Mouse (Mus musculus): Measurements from ENCODE around the gene Rnf157. TPM values are rescaled to one million over a fixed set of nuclear protein-coding genes. Genes with fewer than 3 reads are reported as not detected.

Gene Rnf157
- total and polyA plus RNA-seq, 3 experiments, result 8.7 to 39.3 (median 10.9) TPM

GRCm38 (mm10) chr11:116334417-116334782 lies 78.4 kb downstream of the Rnf157 start:
- Histone ChIP-seq H3K79me2 (replicated peaks; ENCODE audit: control insufficient read depth, extremely low read depth, insufficient read depth, poor library complexity, severe bottlenecking) (no peaks in the 10 kb centered on the region), H3K4me1 (ENCODE audit: control insufficient read depth in 1 of 2, insufficient read depth in 2 of 2) (peaks cover 35 to 74% of the 10 kb centered on the region in 2 experiments), H3K36me3 (replicated peaks in 1 of 2; ENCODE audit: control insufficient read depth in 1 of 2, insufficient read depth in 1 of 2, low read length in 1 of 2) (peaks cover 5 to 11% of the 10 kb centered on the region in 2 experiments), H3K27ac (ENCODE audit: insufficient read depth, low read depth) (no peak overlapping the region), H3K4me2 (ENCODE audit: insufficient read depth, low read depth, poor library complexity, severe bottlenecking) (no peak overlapping the region), H3K27me3 (replicated peaks) (peaks cover 16% of the 10 kb centered on the region), H3K4me3 (replicated peaks in 1 of 3; ENCODE audit: low read depth in 2 of 3, low read length in 2 of 3, poor library complexity in 1 of 3) (no peak overlapping the region), H3K9me3 (replicated peaks; ENCODE audit: low read length) (no peaks in the 10 kb centered on the region), H3K9ac (ENCODE audit: insufficient read depth, low read depth) (no peak overlapping the region)
- no peak for TF ChIP-seq ZKSCAN1 (IDR thresholded peaks at IDR 0.05; ENCODE audit: borderline replicate concordance, low read depth, low read length)
- no peak for TF ChIP-seq CTCF (conservative IDR thresholded peaks at IDR 0.05 in 1 of 2, IDR thresholded peaks at IDR 0.05 in 1 of 2; ENCODE audit: low read depth in 2 of 2, low read length in 2 of 2)
- DNase-seq (ENCODE audit: extremely low read depth), result no peak
- in situ Hi-C loops (cut with MboI; ENCODE audit: low pct_ligation_motif_present, low pct_unique_long_range_greater_than_20kb, low sequenced_read_pairs) (no loop called here), dilution Hi-C loops (cut with MboI; ENCODE audit: extremely low pct_ligation_motif_present, extremely low pct_unique_long_range_greater_than_20kb, low sequenced_read_pairs) (no loop called here)

- no peak for DNase-seq (ENCODE audit: extremely low read depth)
- in situ Hi-C loops (cut with MboI; ENCODE audit: low pct_ligation_motif_present, low pct_unique_long_range_greater_than_20kb, low sequenced_read_pairs) (no loop called here), dilution Hi-C loops (cut with MboI; ENCODE audit: extremely low pct_ligation_motif_present, extremely low pct_unique_long_range_greater_than_20kb, low sequenced_read_pairs) (no loop called here)
- Histone ChIP-seq H3K79me2 (replicated peaks; ENCODE audit: control insufficient read depth, extremely low read depth, insufficient read depth, poor library complexity, severe bottlenecking) (no peaks in the 10 kb centered on the region), H3K9me3 (replicated peaks; ENCODE audit: low read length) (no peaks in the 10 kb centered on the region), H3K4me1 (ENCODE audit: control insufficient read depth in 1 of 2, insufficient read depth in 2 of 2) (peaks cover 42 to 75% of the 10 kb centered on the region in 2 experiments), H3K9ac (ENCODE audit: insufficient read depth, low read depth) (no peak overlapping the region), H3K4me3 (replicated peaks in 1 of 3; ENCODE audit: low read depth in 2 of 3, low read length in 2 of 3, poor library complexity in 1 of 3) (no peak overlapping the region), H3K4me2 (ENCODE audit: insufficient read depth, low read depth, poor library complexity, severe bottlenecking) (no peak overlapping the region), H3K36me3 (replicated peaks in 1 of 2; ENCODE audit: control insufficient read depth in 1 of 2, insufficient read depth in 1 of 2, low read length in 1 of 2) (peaks cover 4 to 9% of the 10 kb centered on the region in 2 experiments), H3K27ac (ENCODE audit: insufficient read depth, low read depth) (no peak overlapping the region), H3K27me3 (replicated peaks) (peaks cover 16% of the 10 kb centered on the region)
- TF ChIP-seq NRF1 (IDR thresholded peaks at IDR 0.05; ENCODE audit: low read depth, low read length) (no peak), MEF2A (IDR thresholded peaks at IDR 0.05; ENCODE audit: borderline replicate concordance, low read depth, low read length) (no peak), HCFC1 (IDR thresholded peaks at IDR 0.05; ENCODE audit: low read depth, low read length) (no peak), RCOR1 (conservative IDR thresholded peaks at IDR 0.05; ENCODE audit: low read depth, low read length) (no peak), CHD2 (IDR thresholded peaks at IDR 0.05; ENCODE audit: low read length) (no peak), USF2 (conservative IDR thresholded peaks at IDR 0.05; ENCODE audit: low read depth, low read length) (no peak), NELFE (IDR thresholded peaks at IDR 0.05; ENCODE audit: low read depth, low read length) (no peak), BHLHE40 (IDR thresholded peaks at IDR 0.05; ENCODE audit: low read depth, low read length) (no peak), ZNF384 (IDR thresholded peaks at IDR 0.05; ENCODE audit: low read depth, low read length) (no peak), IRF4 (IDR thresholded peaks at IDR 0.05; ENCODE audit: low read depth, low read length) (no peak), MXI1 (IDR thresholded peaks at IDR 0.05; ENCODE audit: low read depth, low read length) (no peak), PAX5 (IDR thresholded peaks at IDR 0.05; ENCODE audit: low read length) (no peak), ZMIZ1 (IDR thresholded peaks at IDR 0.05; ENCODE audit: low read depth, low read length) (no peak), ELF1 (IDR thresholded peaks at IDR 0.05; ENCODE audit: low read depth, low read length) (no peak)
These were observed 79.1 kb downstream of the Rnf157 start for GRCm38 (mm10) chr11:116333526-116334416.

Measured in CH12.LX (cell line).